Mouse (Mus musculus): ENCODE results near the gene Dtx1.

Dtx1 gene

DNA sequence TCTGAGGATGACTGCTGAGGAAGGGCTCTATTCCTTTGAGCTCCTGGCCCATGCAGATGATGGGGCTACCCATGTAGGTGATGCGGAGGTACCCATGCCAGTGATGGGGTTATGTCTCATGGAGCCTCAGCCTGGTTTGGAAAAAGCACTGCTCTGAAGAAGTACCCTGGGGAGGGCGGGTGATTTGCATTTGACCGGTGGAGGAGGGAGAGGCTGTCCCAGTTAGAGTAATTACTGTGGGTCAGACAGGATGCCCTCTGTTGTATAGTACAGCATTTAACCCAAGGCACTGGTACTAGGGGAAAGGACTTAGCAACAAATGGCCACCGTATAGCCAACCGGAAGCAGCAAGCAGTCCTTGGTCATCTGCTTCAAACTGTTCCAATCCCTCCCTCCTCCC is 76.9 kb downstream of the Dtx1 start:
- DNase-seq: no peak

DNA sequence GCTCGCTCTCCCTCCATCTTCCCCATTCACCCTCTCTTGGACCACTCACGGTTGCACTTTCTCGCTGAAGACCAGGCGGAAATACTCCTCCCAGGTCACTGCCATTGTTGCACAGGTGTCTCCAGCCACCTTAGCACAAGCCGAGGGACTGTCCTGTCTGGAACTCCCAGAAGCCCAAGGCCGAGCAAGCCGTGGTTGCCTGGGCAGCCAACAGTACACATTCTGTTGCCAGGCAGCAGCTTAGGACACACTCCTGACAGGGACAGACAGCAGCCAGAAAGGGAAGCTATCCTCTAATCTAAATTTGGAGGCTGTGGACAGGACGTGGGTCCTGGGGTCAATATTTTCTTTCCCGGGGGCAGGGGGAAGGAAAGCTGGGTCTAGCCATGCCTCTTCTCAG is 77.6 kb downstream of the Dtx1 start, which contains the start of gene Cfap73:
TSS of gene Cfap73 (minus strand) at position 105 of the 400 bp plus-strand sequence.
- DNase-seq: no peak

DNA sequence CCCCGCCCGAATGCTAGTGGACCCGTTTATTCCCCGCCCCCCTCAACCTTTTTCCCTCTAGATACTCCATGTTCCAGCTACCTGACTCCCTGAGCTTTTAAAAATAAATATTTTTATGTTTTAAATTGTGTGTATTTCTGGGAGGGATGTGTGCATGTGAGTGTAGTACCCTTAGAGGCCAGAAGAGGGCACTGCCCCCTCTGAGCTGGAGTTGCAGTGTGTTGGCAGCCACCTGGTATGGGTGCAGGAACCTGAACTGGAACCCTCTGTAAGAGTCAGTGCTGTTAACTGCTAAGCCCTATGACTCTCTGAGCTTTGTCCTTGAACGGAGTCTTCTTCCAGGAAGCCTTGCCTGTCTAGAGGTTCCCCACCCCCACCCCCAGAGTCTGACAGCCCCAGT is 79.8 kb downstream of the Dtx1 start:
- DNase-seq: no peak

DNA sequence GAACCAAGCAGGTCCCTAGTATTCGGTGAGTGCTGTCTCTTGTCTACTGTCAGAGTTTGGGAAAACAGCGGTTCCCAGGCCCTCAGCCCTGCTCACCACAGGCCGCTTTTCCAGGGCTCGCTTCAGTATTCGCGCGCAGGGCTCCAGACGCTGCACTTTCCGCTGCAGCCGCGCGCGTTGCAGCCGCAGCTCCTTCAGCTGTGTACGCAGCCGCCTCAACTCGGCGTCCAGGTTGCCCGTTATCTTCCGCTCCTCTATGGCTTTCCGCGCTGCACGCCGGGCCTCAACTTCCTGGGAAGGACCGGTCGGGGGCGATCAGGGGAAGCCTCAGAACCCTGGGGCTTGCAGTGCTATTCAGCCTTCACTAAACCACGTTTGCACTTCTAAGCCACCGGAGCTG is 80.6 kb downstream of the Dtx1 start:
- DNase-seq: no peak
